ENCODE assay signal across 9 mouse cellular contexts in genomic region chr1:61139984-61140648, GRCm38 (mm10).
DNase-seq lines count a peak whose midpoint lies in the region; ATAC-seq and TF ChIP-seq lines count a peak whose summit lies in the region.
"Had no signal": no experiment of that assay in that cellular context is flagged by ENCODE, and none has a peak within 500 bp of the region (broad histone marks: within the 10 kb centered on the region; RNA-seq: fewer than 3 reads in every experiment).

No protein-coding gene starts in this region.

- H3K4me1 ChIP-seq in stomach, embryonic 14.5 days (ENCODE audit: control insufficient read depth, insufficient read depth, low read length) = peaks cover 38% of the 10 kb centered on the region
- no peaks in the 10 kb centered on the region; the same call in 1 of the 2 replicates for H3K4me1 ChIP-seq in stomach, postnatal 0 days (replicated peaks; ENCODE audit: control insufficient read depth, insufficient read depth)
- peaks cover 58% of the 10 kb centered on the region for H3K4me1 ChIP-seq in hindbrain, embryonic 13.5 days (replicated peaks)
- peaks cover 72% of the 10 kb centered on the region for H3K4me1 ChIP-seq in midbrain, embryonic 13.5 days (replicated peaks)
- H3K4me1 ChIP-seq in kidney, embryonic 16.5 days (ENCODE audit: insufficient read depth, low read length) = peaks cover 46% of the 10 kb centered on the region

- WGBS in stomach, embryonic 14.5 days = 24% methylated on average over 10 of the region's 10 CpGs
- 59% methylated on average over 10 of the region's 10 CpGs for WGBS in stomach, postnatal 0 days
- WGBS in hindbrain, embryonic 13.5 days = 29% methylated on average over 10 of the region's 10 CpGs
- WGBS in midbrain, embryonic 13.5 days = 26% methylated on average over 10 of the region's 10 CpGs
- WGBS in kidney, embryonic 16.5 days = 54% methylated on average over 10 of the region's 10 CpGs

- no peaks in the 10 kb centered on the region for H3K27me3 ChIP-seq in stomach, embryonic 14.5 days (ENCODE audit: control insufficient read depth, insufficient read depth, low read length)
- no peaks in the 10 kb centered on the region for H3K27me3 ChIP-seq in stomach, postnatal 0 days (ENCODE audit: control insufficient read depth, insufficient read depth, low read length)
- no peaks in the 10 kb centered on the region for H3K27me3 ChIP-seq in hindbrain, embryonic 13.5 days
- H3K27me3 ChIP-seq in midbrain, embryonic 13.5 days = no peaks in the 10 kb centered on the region
- no peaks in the 10 kb centered on the region; the same call in 1 of the 2 replicates for H3K27me3 ChIP-seq in kidney, embryonic 16.5 days (ENCODE audit: insufficient read depth, low read length)

- H3K4me3 ChIP-seq in stomach, embryonic 14.5 days (ENCODE audit: low read depth, low read length) = no peak overlapping the region
- no peak overlapping the region for H3K4me3 ChIP-seq in stomach, postnatal 0 days (ENCODE audit: low read depth, low read length)
- no peak overlapping the region for H3K4me3 ChIP-seq in hindbrain, embryonic 13.5 days
- H3K4me3 ChIP-seq in midbrain, embryonic 13.5 days (replicated peaks) = no peak overlapping the region
- H3K4me3 ChIP-seq in kidney, embryonic 16.5 days (ENCODE audit: low read length) = no peak overlapping the region

- peak overlapping the region; percentile 24; the same call in 1 of the 2 replicates for H3K4me2 ChIP-seq in stomach, embryonic 14.5 days (replicated peaks; ENCODE audit: low read depth, low read length)
- no peak overlapping the region for H3K4me2 ChIP-seq in stomach, postnatal 0 days (replicated peaks; ENCODE audit: low read depth)
- peak overlapping the region; percentile 46 for H3K4me2 ChIP-seq in hindbrain, embryonic 13.5 days
- H3K4me2 ChIP-seq in midbrain, embryonic 13.5 days (replicated peaks) = peak overlapping the region; percentile 42
- no peak overlapping the region for H3K4me2 ChIP-seq in kidney, embryonic 16.5 days (replicated peaks; ENCODE audit: low read depth, low read length)

- DNase-seq in stomach, postnatal 0 days (ENCODE audit: low spot score) = no peak
- no peak for DNase-seq in right cerebral cortex, adult 18-20 months
- no peak for DNase-seq in gastrocnemius, adult 18-20 months (ENCODE audit: low spot score)
- DNase-seq: thymus, adult 18-20 months had no signal

- H3K9me3 ChIP-seq in stomach, embryonic 14.5 days (ENCODE audit: control insufficient read depth, low read depth, low read length) = no peaks in the 10 kb centered on the region
- no peaks in the 10 kb centered on the region for H3K9me3 ChIP-seq in stomach, postnatal 0 days (ENCODE audit: control insufficient read depth, low read length)
- no peaks in the 10 kb centered on the region for H3K9me3 ChIP-seq in hindbrain, embryonic 13.5 days
- no peaks in the 10 kb centered on the region for H3K9me3 ChIP-seq in midbrain, embryonic 13.5 days
- no peaks in the 10 kb centered on the region for H3K9me3 ChIP-seq in kidney, embryonic 16.5 days (ENCODE audit: low read length)

- no peak for ATAC-seq in stomach, embryonic 14.5 days (ENCODE audit: insufficient number of reproducible peaks, insufficient read depth, low FRiP score, low read depth)
- no peak for ATAC-seq in stomach, postnatal 0 days (ENCODE audit: low FRiP score, low TSS enrichment)
- ATAC-seq in hindbrain, embryonic 13.5 days (ENCODE audit: low FRiP score) = peak; percentile 57
- peak; percentile 71 for ATAC-seq in midbrain, embryonic 13.5 days
- no peak; the same call in 1 of the 2 replicates for ATAC-seq in kidney, embryonic 16.5 days (ENCODE audit: low FRiP score, low TSS enrichment)
- ATAC-seq in granulocyte monocyte progenitor cell, adult 5-6 weeks (replicated peaks; ENCODE audit: poor library complexity, severe bottlenecking) = no peak

- H3K36me3 ChIP-seq in stomach, embryonic 14.5 days (ENCODE audit: control insufficient read depth, insufficient read depth, low read length) = no peaks in the 10 kb centered on the region
- H3K36me3 ChIP-seq in stomach, postnatal 0 days (ENCODE audit: control insufficient read depth, insufficient read depth, low read length) = no peaks in the 10 kb centered on the region
- no peaks in the 10 kb centered on the region for H3K36me3 ChIP-seq in hindbrain, embryonic 13.5 days
- H3K36me3 ChIP-seq in midbrain, embryonic 13.5 days = no peaks in the 10 kb centered on the region
- no peaks in the 10 kb centered on the region for H3K36me3 ChIP-seq in kidney, embryonic 16.5 days (ENCODE audit: insufficient read depth, low read length)

- no peak for TF ChIP-seq CTCF in stomach, postnatal 0 days (IDR thresholded peaks at IDR 0.05; ENCODE audit: low read depth)

- 0 out of 2 replicates have a peak overlapping the region, but pooled peaks have one; percentile 10 for H3K27ac ChIP-seq in stomach, embryonic 14.5 days (ENCODE audit: low read length)
- no peak overlapping the region for H3K27ac ChIP-seq in stomach, postnatal 0 days (replicated peaks)
- H3K27ac ChIP-seq in hindbrain, embryonic 13.5 days = peak overlapping the region; percentile 88
- H3K27ac ChIP-seq in midbrain, embryonic 13.5 days = peak overlapping the region; percentile 81
- no peak overlapping the region; the same call in 1 of the 2 replicates for H3K27ac ChIP-seq in kidney, embryonic 16.5 days (ENCODE audit: low read length)

- TF ChIP-seq EP300 in stomach, postnatal 0 days (optimal IDR thresholded peaks at IDR 0.05) = no peak

- no peak overlapping the region for H3K9ac ChIP-seq in stomach, embryonic 14.5 days (replicated peaks; ENCODE audit: low read depth, low read length)
- no peak overlapping the region for H3K9ac ChIP-seq in stomach, postnatal 0 days (ENCODE audit: low read length)
- no peak overlapping the region for H3K9ac ChIP-seq in hindbrain, embryonic 13.5 days
- no peak overlapping the region for H3K9ac ChIP-seq in midbrain, embryonic 13.5 days (replicated peaks)
- no peak overlapping the region for H3K9ac ChIP-seq in kidney, embryonic 16.5 days (replicated peaks; ENCODE audit: low read length)

Comparison
In these comparisons a context has a peak if more than half of its experiments do, and no peak if none do; other contexts are left out.
1. H3K27ac ChIP-seq: peak in stomach, embryonic 14.5 days (single experiment), hindbrain, embryonic 13.5 days (single experiment) and midbrain, embryonic 13.5 days (single experiment); none in stomach, postnatal 0 days (single experiment) and kidney, embryonic 16.5 days (single experiment).
2. H3K4me2 ChIP-seq: peak in stomach, embryonic 14.5 days (single experiment), hindbrain, embryonic 13.5 days (single experiment) and midbrain, embryonic 13.5 days (single experiment); none in stomach, postnatal 0 days (single experiment) and kidney, embryonic 16.5 days (single experiment).
3. ATAC-seq: peak in hindbrain, embryonic 13.5 days (single experiment) and midbrain, embryonic 13.5 days (single experiment); none in stomach, embryonic 14.5 days (single experiment), stomach, postnatal 0 days (single experiment), kidney, embryonic 16.5 days (single experiment) and granulocyte monocyte progenitor cell, adult 5-6 weeks (single experiment).